Mouse (Mus musculus) liver, embryonic 13.5 days (tissue): ENCODE data around the gene Fgr. TPM values are rescaled to one million over a fixed set of nuclear protein-coding genes. Genes with fewer than 3 reads are reported as not detected.
"Not testable (repeated sequence)": the region's sequence is repeated elsewhere in the genome, so short reads cannot be mapped to it uniquely, and the experiment has no call there.

Experiments
- ATAC-seq: fragments of 200-750 bp; cut with Nextera tagmentation; 2 replicates; pipeline ENCODE4 v1.8.0; 2017; ENCODE audit warnings: low read depth, mild to moderate bottlenecking, moderate number of reproducible peaks, moderate library complexity
- DNase-seq: peaks from one replicate; pipeline ENCODE4 v3.0.0; 2022
- H3K27ac ChIP-seq: fragments of 300-500 bp; sonication (generic); 2 replicates; pipeline ENCODE4 v1.5.1; 2015; ENCODE audit warnings: moderate library complexity, mild to moderate bottlenecking, inconsistent platforms
- H3K27me3 ChIP-seq: fragments of 300-500 bp; sonication (generic); 2 replicates; pipeline ENCODE4 v1.6.1; 2015; ENCODE audit warnings: mild to moderate bottlenecking, inconsistent platforms
- H3K36me3 ChIP-seq: fragments of 300-500 bp; sonication (generic); 2 replicates; pipeline ENCODE4 v1.6.1; 2015; ENCODE audit warnings: mild to moderate bottlenecking, inconsistent platforms
- H3K4me1 ChIP-seq: fragments of 300-500 bp; sonication (generic); replicated peaks from 2 replicates; pipeline ENCODE4 v1.6.1; 2015; ENCODE audit warnings: inconsistent platforms
- H3K4me2 ChIP-seq: fragments of 300-500 bp; sonication (generic); 2 replicates; pipeline ENCODE4 v1.6.1; 2015; ENCODE audit warnings: inconsistent platforms, mild to moderate bottlenecking, moderate library complexity
- H3K4me3 ChIP-seq: fragments of 300-500 bp; sonication (generic); replicated peaks from 2 replicates; pipeline ENCODE4 v1.5.1; 2015; ENCODE audit warnings: mild to moderate bottlenecking, inconsistent platforms
- H3K9ac ChIP-seq: fragments of 300-500 bp; sonication (generic); 2 replicates; pipeline ENCODE4 v1.6.1; 2015; ENCODE audit warnings: mild to moderate bottlenecking, inconsistent platforms
- H3K9me3 ChIP-seq: fragments of 300-500 bp; sonication (generic); replicated peaks from 2 replicates; pipeline ENCODE4 v1.6.1; 2016; ENCODE audit warnings: inconsistent platforms
- WGBS: fragments of 180-500 bp; shearing (Covaris S2); methylation state at CpG from one replicate; pipeline ENCODE4 v1.1.7; 2015; ENCODE audit not compliant: insufficient replicate concordance; 5-methylcytosine and 5-hydroxymethylcytosine counted together
- polyA plus RNA-seq: library from polyadenylated mRNA; unstranded; fragments of >200 nt; fragmentation: Nextera tagmentation; extraction: Ambion mirVana; gene quantifications from 2 replicates; pipeline ENCODE4 v1.2.1, GENCODE M21; 2015

The Fgr gene
- polyA plus RNA-seq, result 0.47 and 0.65 TPM in 2 replicates

GRCm38 (mm10) chr4:132973814-132974398 is at the start of gene Fgr:
Gene Fgr (plus strand): TSS chr4:132974095.
- peaks cover 71% of the 10 kb centered on the region for H3K27me3 ChIP-seq
- no peak within 1 kb of the TSS for H3K27ac ChIP-seq
- H3K4me2 ChIP-seq, result peak within 1 kb of the TSS; percentile 55
- peak within 1 kb of the TSS; percentile 29 for H3K4me3 ChIP-seq
- ATAC-seq, result no peak
- no peaks in the 10 kb centered on the region for H3K9me3 ChIP-seq
- 4% methylated on average over 21 of the region's 21 CpGs for WGBS
- no peaks in the 10 kb centered on the region for H3K36me3 ChIP-seq
- DNase-seq, result no peak
- H3K4me1 ChIP-seq, result peaks cover 22% of the 10 kb centered on the region
- H3K9ac ChIP-seq, result 0 out of 2 replicates have a peak within 1 kb of the TSS, but pooled peaks have one; percentile 22

- WGBS, result 63% methylated on average over 2 of the region's 2 CpGs
- DNase-seq, ATAC-seq, H3K4me3 ChIP-seq, H3K9me3 ChIP-seq, H3K9ac ChIP-seq, H3K27me3 ChIP-seq, H3K4me2 ChIP-seq, H3K27ac ChIP-seq, H3K36me3 ChIP-seq: not testable (repeated sequence)
- peaks cover 22% of the 10 kb centered on the region for H3K4me1 ChIP-seq
Observed at GRCm38 (mm10) chr4:132926520-132926919, 47.4 kb upstream of the Fgr start.

- no peak overlapping the region for H3K4me3 ChIP-seq
- H3K36me3 ChIP-seq, result no peaks in the 10 kb centered on the region
- no peak overlapping the region for H3K9ac ChIP-seq
- H3K27me3 ChIP-seq, result peaks cover 5% of the 10 kb centered on the region; the same call in 1 of the 2 replicates
- DNase-seq (peak; percentile 40), ATAC-seq (no peak)
- H3K4me2 ChIP-seq, result no peak overlapping the region
- 12% methylated on average over 8 of the region's 8 CpGs for whole genome bisulfite sequencing
- no peaks in the 10 kb centered on the region for H3K9me3 ChIP-seq
- H3K27ac ChIP-seq, result no peak overlapping the region
- peaks cover 5% of the 10 kb centered on the region for H3K4me1 ChIP-seq
Observed at GRCm38 (mm10) chr4:132930784-132931183, 43.1 kb upstream of the Fgr start.

DNA sequence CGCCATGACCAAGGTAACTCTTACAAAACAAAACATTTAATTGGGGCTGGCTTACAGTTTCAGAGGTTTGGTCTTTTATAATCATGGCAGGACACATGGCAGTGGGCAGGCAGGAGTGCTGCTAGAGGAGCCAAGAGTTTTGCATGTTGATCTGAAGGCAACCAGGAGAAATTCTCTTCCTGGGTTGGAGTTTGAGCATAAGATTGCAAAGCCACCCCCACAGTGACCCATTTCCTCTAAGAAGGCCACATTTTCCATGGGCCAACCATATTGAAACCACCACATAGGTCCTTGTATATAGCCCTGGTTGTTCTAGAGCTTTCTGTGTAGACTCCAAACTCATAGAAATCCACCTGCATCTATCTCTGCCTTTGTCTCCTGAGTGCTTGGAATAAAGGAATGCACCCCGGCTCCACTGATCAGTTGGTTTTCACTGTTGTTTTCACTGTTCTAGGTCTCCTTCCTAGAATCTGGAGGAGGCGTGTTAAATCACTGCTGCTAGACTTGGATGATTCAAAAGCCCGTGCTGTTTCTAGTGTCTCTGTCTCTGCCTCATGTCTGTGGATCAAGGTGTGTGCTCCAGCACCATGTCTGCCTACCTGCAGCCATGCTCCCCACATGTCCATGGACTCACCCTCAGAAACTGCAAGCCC is 41.0 kb upstream of the Fgr start:
- Histone ChIP-seq H3K9ac (no peak overlapping the region), H3K4me2 (no peak overlapping the region), H3K27me3 (peaks cover 5% of the 10 kb centered on the region; the same call in 1 of the 2 replicates), H3K9me3 (no peaks in the 10 kb centered on the region), H3K36me3 (no peaks in the 10 kb centered on the region), H3K4me1 (peaks cover 5% of the 10 kb centered on the region), H3K27ac (no peak overlapping the region), H3K4me3 (no peak overlapping the region)
- WGBS, result 60% methylated on average over 4 of the region's 4 CpGs
- no peak for ATAC-seq
- DNase-seq, result no peak

DNA sequence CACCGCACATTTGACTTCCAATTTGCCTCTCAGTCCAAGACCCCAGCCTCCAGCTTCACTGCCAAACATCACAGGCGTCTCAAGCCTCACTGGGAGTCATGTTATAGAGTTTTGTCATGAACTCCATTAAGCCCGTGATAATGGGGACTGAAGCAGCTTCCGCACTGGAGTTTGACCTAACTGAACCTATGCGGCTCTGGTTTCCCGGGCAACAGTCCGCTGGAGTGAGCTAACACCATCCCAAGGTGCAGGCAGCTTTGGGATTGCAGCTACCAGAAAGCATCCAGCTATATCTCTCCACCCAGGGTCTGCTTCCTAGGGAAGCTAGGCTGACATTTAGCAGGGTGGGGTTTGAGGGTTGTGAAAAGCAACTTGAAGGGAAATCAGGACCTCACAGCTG is 39.3 kb upstream of the Fgr start:
- Histone ChIP-seq H3K27ac (no peak overlapping the region), H3K27me3 (peaks cover 7% of the 10 kb centered on the region; the same call in 1 of the 2 replicates), H3K36me3 (no peaks in the 10 kb centered on the region), H3K4me1 (peaks cover 9% of the 10 kb centered on the region), H3K4me2 (peak overlapping the region; percentile 18), H3K9ac (no peak overlapping the region), H3K9me3 (no peaks in the 10 kb centered on the region), H3K4me3 (no peak overlapping the region)
- ATAC-seq (no peak), DNase-seq (no peak)
- 50% methylated on average over 7 of the region's 7 CpGs for WGBS

- ATAC-seq (no peak), DNase-seq (no peak)
- no peak overlapping the region for H3K9ac ChIP-seq
- H3K4me1 ChIP-seq, result peaks cover 12% of the 10 kb centered on the region
- H3K9me3 ChIP-seq, result no peaks in the 10 kb centered on the region
- 57% methylated on average over 12 of the region's 12 CpGs for WGBS
- H3K36me3 ChIP-seq, result no peaks in the 10 kb centered on the region
- H3K27me3 ChIP-seq, result peaks cover 20% of the 10 kb centered on the region
- no peak overlapping the region for H3K4me3 ChIP-seq
- no peak overlapping the region for H3K4me2 ChIP-seq
- no peak overlapping the region for H3K27ac ChIP-seq
Observed at GRCm38 (mm10) chr4:132938181-132938941, 35.5 kb upstream of the Fgr start.

GRCm38 (mm10) chr4:132939421-132940127 is 34.3 kb upstream of the Fgr start:
- Histone ChIP-seq H3K4me3 (no peak overlapping the region), H3K9ac (no peak overlapping the region), H3K9me3 (no peaks in the 10 kb centered on the region), H3K4me1 (peaks cover 20% of the 10 kb centered on the region), H3K27me3 (peaks cover 20% of the 10 kb centered on the region), H3K4me2 (peak overlapping the region; percentile 32; the same call in 1 of the 2 replicates), H3K36me3 (no peaks in the 10 kb centered on the region), H3K27ac (no peak overlapping the region)
- 19% methylated on average over 22 of the region's 22 CpGs for WGBS
- ATAC-seq, result no peak
- DNase-seq, result peak; percentile 27

DNA sequence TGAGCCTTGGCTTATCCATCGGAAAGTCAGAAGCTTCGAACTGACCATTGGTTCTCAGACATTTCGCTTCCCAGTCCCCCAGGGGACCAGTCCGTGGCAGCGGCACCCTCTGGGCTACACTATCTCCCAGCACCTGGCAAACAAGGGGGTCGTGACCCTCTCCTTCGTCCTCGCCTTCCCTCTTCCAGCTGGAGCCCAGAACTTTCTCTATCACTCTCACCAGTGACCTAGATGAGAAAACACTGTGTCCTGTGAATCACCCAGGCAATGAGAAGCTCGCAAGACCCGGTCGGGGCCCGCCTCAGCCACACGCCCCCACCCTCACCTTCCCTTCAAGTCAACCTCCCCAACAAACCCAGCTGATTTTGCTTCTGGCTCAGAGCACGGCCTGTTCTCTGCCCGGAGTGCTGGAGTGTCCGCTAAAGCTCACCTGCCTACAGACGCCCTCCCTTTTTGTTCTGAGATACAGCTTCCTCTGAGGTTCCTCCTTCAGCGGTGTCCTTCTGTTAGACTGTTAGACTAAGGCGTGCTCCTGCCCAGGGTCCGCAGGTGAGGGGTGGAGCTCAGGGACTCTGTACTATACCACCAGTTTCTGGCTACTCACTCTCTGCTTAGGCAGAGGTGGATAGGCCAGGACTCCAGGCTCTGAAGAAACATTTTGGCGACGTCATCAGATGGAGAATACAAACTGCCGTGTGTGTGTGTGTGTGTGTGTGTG is 32.7 kb upstream of the Fgr start:
- Histone ChIP-seq H3K27me3 (peaks cover 20% of the 10 kb centered on the region), H3K4me1 (peaks cover 28% of the 10 kb centered on the region), H3K36me3 (no peaks in the 10 kb centered on the region), H3K4me3 (no peak overlapping the region), H3K27ac (no peak overlapping the region), H3K9ac (no peak overlapping the region), H3K9me3 (no peaks in the 10 kb centered on the region), H3K4me2 (no peak overlapping the region)
- ATAC-seq (no peak), DNase-seq (no peak)
- 53% methylated on average over 23 of the region's 23 CpGs for WGBS

GRCm38 (mm10) chr4:132943088-132943487 is 30.8 kb upstream of the Fgr start:
- peaks cover 37% of the 10 kb centered on the region for H3K4me1 ChIP-seq
- H3K9ac ChIP-seq, result no peak overlapping the region
- no peaks in the 10 kb centered on the region for H3K9me3 ChIP-seq
- H3K27ac ChIP-seq, result no peak overlapping the region
- no peak for ATAC-seq
- H3K27me3 ChIP-seq, result peaks cover 20% of the 10 kb centered on the region
- no peak overlapping the region for H3K4me3 ChIP-seq
- DNase-seq, result no peak
- no peaks in the 10 kb centered on the region for H3K36me3 ChIP-seq
- WGBS, result 75% methylated on average over 8 of the region's 8 CpGs
- H3K4me2 ChIP-seq, result no peak overlapping the region

DNA sequence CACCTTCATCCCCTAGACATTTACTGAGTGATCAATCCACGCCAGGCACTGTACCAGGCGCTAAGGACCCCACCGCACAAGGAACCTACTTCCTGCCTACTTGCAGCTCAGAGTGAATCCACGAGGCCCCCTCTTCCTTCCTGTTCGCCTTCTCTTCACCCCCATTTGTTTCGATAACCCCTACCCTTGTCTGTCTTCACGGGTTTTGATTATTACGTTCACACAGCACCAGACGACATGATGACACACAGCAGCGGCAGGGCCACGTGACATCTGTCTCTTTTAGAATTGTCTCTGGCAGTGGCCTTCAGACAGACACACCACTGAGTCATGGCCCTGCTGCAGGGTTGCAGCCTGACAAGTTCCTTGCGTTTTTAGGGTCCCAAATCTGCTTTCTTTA is 29.8 kb upstream of the Fgr start:
- Histone ChIP-seq H3K27ac (no peak overlapping the region), H3K9me3 (no peaks in the 10 kb centered on the region), H3K27me3 (peaks cover 20% of the 10 kb centered on the region), H3K4me3 (no peak overlapping the region), H3K4me2 (no peak overlapping the region), H3K36me3 (no peaks in the 10 kb centered on the region), H3K4me1 (peaks cover 37% of the 10 kb centered on the region), H3K9ac (no peak overlapping the region)
- 28% methylated on average over 12 of the region's 12 CpGs for WGBS
- DNase-seq (no peak), ATAC-seq (no peak)
